Mouse (Mus musculus) midbrain, embryonic 14.5 days (tissue): ENCODE data around the gene Nwd1. TPM values are rescaled to one million over a fixed set of nuclear protein-coding genes. Genes with fewer than 3 reads are reported as not detected.
"Not testable (repeated sequence)": the region's sequence is repeated elsewhere in the genome, so short reads cannot be mapped to it uniquely, and the experiment has no call there.

ENCODE experiments used
- ATAC-seq: fragments of 200-750 bp; cut with Nextera tagmentation; 2 replicates; pipeline ENCODE4 v1.8.0; 2017; ENCODE audit warnings: moderate number of reproducible peaks, moderate library complexity; ENCODE audit not compliant: low FRiP score, low TSS enrichment
- DNase-seq: peaks from one replicate; pipeline ENCODE4 v3.0.0-alpha.2; 2015
- H3K27ac ChIP-seq: fragments of 300-500 bp; sonication (generic); replicated peaks from 2 replicates; pipeline ENCODE4 v1.5.1; 2014; ENCODE audit warnings: mild to moderate bottlenecking, low read depth, low read length, moderate library complexity
- H3K27me3 ChIP-seq: fragments of 300-500 bp; sonication (generic); 2 replicates; pipeline ENCODE4 v1.6.1; 2014; ENCODE audit warnings: low read length, control low read depth, mixed read lengths; ENCODE audit not compliant: control insufficient read depth, insufficient read depth
- H3K36me3 ChIP-seq: fragments of 300-500 bp; sonication (generic); 2 replicates; pipeline ENCODE4 v1.6.1; 2014; ENCODE audit warnings: low read length, control low read depth; ENCODE audit not compliant: control insufficient read depth, insufficient read depth
- H3K4me1 ChIP-seq: fragments of 300-500 bp; sonication (generic); 2 replicates; pipeline ENCODE4 v1.6.1; 2014; ENCODE audit warnings: mild to moderate bottlenecking, antibody characterized with exemption, low read length, control low read depth; ENCODE audit not compliant: control insufficient read depth, insufficient read depth
- H3K4me2 ChIP-seq: fragments of 300-500 bp; sonication (generic); 2 replicates; pipeline ENCODE4 v1.6.1; 2014; ENCODE audit warnings: mild to moderate bottlenecking, low read length, moderate library complexity
- H3K4me3 ChIP-seq: fragments of 300-500 bp; sonication (generic); replicated peaks from 2 replicates; pipeline ENCODE4 v1.5.1; 2014; ENCODE audit warnings: low read depth, low read length
- H3K9ac ChIP-seq: fragments of 300-500 bp; sonication (generic); replicated peaks from 2 replicates; pipeline ENCODE4 v1.6.1; 2014; ENCODE audit warnings: mild to moderate bottlenecking, low read length, moderate library complexity
- H3K9me3 ChIP-seq: fragments of 300-500 bp; sonication (generic); 2 replicates; pipeline ENCODE4 v1.6.1; 2016; ENCODE audit warnings: low read length, control low read depth, mixed read lengths; ENCODE audit not compliant: control insufficient read depth
- WGBS: fragments of 180-500 bp; shearing (Covaris S2); extraction: QIAGEN DNeasy Blood & Tissue Kit; methylation state at CpG from one replicate; pipeline ENCODE4 v1.1.7; 2014; 5-methylcytosine and 5-hydroxymethylcytosine counted together
- polyA plus RNA-seq: library from polyadenylated mRNA; unstranded; fragments of >200 nt; fragmentation: Nextera tagmentation; extraction: Ambion mirVana; gene quantifications from 2 replicates; pipeline ENCODE4 v1.2.1, GENCODE M21; 2014

Nwd1 gene
- polyA plus RNA-seq, 1 experiment from 2014 or later: 1.1 TPM

DNA sequence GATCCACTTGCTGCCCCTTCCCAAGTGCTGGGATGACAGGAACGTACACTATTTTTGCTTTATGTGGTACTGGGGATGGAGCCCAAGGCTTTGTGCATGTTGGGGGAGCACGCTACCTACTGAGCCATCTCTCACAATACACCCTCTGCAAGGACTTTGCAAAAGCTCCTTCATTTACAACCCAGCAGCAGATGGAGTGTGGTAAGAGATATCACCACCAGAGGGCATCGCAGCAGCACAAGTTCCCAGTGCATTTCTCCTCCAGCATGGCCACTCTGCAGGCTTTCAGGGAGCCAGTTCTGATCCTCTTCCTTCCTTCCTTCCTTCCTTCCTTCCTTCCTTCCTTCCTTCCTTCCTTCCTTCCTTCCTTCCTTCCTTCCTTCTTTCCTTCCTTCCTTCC is 33.6 kb downstream of the Nwd1 start:
- DNase-seq (peak; percentile 84), ATAC-seq (peak; percentile 24; the same call in 1 of the 2 replicates)
- Histone ChIP-seq H3K9ac (no peak overlapping the region), H3K4me2 (no peak overlapping the region), H3K4me3 (no peak overlapping the region), H3K36me3 (no peaks in the 10 kb centered on the region), H3K9me3 (no peaks in the 10 kb centered on the region), H3K27me3 (no peaks in the 10 kb centered on the region), H3K27ac (no peak overlapping the region), H3K4me1 (no peaks in the 10 kb centered on the region)
- 10% methylated on average over 3 of the region's 3 CpGs for WGBS

DNA sequence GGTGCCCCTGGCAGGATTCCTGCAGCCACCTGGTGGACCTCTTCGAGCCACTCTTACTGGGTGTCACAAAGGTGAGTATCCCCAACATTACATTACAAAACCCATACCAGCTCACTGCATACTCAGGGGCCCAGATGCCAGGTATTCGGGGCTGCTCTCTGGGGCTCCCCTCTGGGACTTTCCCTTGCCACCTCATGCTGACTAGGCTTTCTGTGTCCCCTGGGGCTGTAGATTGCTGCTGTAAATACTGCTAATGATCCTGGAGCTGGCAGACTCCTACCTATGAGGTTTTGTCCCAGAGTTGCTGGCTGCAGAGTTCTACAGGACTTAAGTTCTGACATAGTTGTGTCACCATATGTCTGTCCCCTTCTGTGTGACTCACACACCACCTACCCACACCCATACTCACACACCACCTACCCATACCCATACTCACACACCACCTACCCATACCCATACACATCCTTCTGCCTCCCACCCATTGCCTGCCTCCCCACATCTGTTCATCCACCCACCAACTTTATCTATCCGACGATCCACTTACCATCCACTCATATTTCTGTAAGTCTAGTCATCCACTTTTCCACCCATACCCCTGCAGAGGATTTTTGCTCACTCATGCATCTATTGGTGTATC is 35.7 kb downstream of the Nwd1 start:
- H3K9me3 ChIP-seq: no peaks in the 10 kb centered on the region
- no peak overlapping the region for H3K4me2 ChIP-seq
- H3K4me3 ChIP-seq: no peak overlapping the region
- no peak overlapping the region for H3K9ac ChIP-seq
- no peak for DNase-seq
- no peak overlapping the region for H3K27ac ChIP-seq
- ATAC-seq: no peak
- no peaks in the 10 kb centered on the region for H3K36me3 ChIP-seq
- no peaks in the 10 kb centered on the region for H3K27me3 ChIP-seq
- 79% methylated on average over 4 of the region's 4 CpGs for WGBS
- no peaks in the 10 kb centered on the region for H3K4me1 ChIP-seq

DNA sequence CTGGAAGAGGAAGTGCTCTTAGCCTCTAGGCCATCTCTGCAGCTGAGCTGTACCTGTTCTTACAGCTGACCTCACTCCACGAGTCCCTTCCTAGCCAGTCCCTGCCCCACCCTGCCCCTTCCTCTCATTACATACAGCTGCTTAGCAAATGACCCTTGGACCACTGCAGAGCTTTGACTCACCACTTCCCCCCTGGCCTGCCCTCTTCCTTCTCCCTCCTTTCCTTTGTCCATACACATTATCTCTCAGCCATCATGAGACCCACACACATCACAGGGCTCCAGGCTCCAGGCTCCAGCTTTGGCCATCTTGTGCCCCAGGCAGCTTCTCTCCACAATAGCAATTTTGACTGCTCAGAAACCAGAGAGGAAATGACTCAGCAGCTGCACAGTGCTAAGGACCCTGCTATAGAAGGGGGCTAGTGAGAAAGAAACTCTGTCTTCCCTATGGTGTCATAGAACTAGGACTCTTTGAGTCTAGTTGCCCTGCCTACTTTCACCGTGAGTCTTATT is 36.6 kb downstream of the Nwd1 start:
- 62% methylated on average over 2 of the region's 2 CpGs for WGBS
- no peaks in the 10 kb centered on the region for H3K36me3 ChIP-seq
- no peak for ATAC-seq

DNA sequence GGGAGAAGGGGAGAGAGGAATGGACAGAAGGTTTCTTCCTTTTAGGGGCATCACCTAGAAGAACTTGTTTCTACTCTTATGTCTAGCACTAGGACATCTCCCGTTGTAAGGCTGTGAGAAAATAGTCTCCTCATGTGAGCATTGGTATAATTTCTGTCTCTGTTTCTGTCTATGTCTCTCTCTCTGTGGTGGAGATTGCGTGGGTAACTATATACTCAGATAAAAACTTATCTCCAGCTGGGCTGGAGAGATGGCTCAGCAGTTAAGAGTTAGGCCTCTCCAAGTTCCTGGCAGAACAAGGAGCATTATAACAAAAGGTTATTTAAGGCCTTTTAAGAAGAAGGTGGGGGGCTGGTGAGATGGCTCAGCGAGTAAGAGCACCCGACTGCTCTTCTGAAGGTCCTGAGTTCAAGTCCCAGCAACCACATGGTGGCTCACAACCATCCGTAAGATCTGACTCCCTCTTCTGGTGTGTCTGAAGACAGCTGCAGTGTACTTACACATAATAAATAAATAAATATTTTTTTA is 37.1 kb downstream of the Nwd1 start:
- not testable (repeated sequence) for H3K4me2 ChIP-seq, ATAC-seq, H3K4me3 ChIP-seq, DNase-seq, H3K27ac ChIP-seq, H3K36me3 ChIP-seq, H3K9ac ChIP-seq, H3K4me1 ChIP-seq, H3K9me3 ChIP-seq, H3K27me3 ChIP-seq
- 97% methylated on average over 5 of the region's 5 CpGs for WGBS

More for the DNA sequence above, 36.6 kb downstream of the Nwd1 start:
- no peaks in the 10 kb centered on the region for H3K9me3 ChIP-seq
- H3K27me3 ChIP-seq: no peaks in the 10 kb centered on the region
- no peak overlapping the region for H3K4me2 ChIP-seq
- H3K4me1 ChIP-seq: no peaks in the 10 kb centered on the region
- DNase-seq: no peak
- H3K4me3 ChIP-seq: no peak overlapping the region
- no peak overlapping the region for H3K9ac ChIP-seq
- no peak overlapping the region for H3K27ac ChIP-seq

DNA sequence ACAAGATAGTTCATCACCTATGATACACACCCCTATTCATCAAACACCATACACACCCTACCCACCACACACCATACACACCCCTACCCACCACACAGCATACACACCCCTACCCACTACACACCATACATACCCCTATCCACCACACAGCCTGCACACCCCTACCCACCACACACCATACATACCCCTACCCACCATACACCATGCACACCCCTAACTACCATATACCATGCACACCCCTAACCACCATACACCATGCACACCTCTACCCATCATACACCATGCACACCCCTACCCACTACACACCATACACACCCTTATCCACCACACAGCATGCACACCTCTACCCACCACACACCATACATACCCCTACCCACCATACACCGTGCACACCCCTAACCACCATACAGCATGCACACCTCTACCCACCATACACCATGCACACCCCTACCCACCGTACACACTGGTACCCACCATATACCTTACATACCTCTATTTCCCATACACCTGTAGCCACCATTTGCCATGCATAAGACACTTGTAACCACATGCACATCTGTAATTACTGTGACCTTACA is 51.9 kb downstream of the Nwd1 start:
- no peaks in the 10 kb centered on the region for H3K36me3 ChIP-seq
- no peaks in the 10 kb centered on the region for H3K9me3 ChIP-seq
- H3K4me1 ChIP-seq: no peaks in the 10 kb centered on the region
- 95% methylated on average over 2 of the region's 2 CpGs for WGBS
- H3K9ac ChIP-seq: no peak overlapping the region
- ATAC-seq (0 out of 2 replicates have a peak, but pooled peaks have one; percentile 32), DNase-seq (no peak)
- no peak overlapping the region for H3K27ac ChIP-seq
- no peak overlapping the region for H3K4me2 ChIP-seq
- no peaks in the 10 kb centered on the region for H3K27me3 ChIP-seq
- no peak overlapping the region for H3K4me3 ChIP-seq

DNA sequence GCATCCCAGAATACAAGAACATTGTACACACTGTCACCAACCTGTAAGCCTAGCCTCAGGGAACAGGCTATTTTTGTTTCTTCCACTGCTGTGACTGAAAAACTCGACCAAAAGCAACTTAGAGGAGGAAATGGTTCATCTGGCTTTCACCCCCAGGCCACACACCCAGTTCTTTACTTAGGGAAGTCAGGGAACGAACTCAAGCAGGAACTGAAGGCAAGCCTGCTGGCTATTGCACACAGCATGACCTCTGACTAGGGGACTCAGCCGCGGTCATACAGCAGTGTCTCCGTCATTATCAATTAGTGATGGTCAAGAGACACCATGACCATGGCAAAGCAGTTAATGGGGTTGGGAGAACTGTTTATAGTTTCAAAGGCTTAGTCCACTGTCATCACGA is 66.1 kb downstream of the Nwd1 start:
- Histone ChIP-seq H3K4me1 (no peaks in the 10 kb centered on the region), H3K9ac (no peak overlapping the region), H3K27me3 (no peaks in the 10 kb centered on the region), H3K9me3 (no peaks in the 10 kb centered on the region), H3K27ac (no peak overlapping the region), H3K4me2 (no peak overlapping the region), H3K36me3 (no peaks in the 10 kb centered on the region), H3K4me3 (no peak overlapping the region)
- ATAC-seq: no peak
- 21% methylated on average over 6 of the region's 6 CpGs for WGBS
- no peak for DNase-seq

DNA sequence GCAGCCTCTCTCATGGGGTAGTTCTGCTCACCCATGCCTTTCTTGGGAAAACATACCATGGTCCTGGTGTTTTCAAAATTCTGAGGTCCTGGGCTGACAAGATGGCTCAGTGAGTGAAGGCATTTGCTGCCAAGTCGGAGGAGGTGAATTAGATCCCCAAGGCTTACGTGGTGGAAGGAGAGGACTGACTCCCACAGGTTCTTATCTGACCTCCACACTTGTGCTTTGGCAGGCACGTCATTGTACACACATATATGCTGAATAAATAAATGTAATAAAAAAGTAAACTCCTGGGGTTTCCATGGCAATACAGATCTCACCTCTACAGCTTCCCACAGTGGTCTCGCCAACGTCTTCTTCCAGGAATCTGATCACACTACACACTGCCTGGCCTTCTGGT is 70.1 kb downstream of the Nwd1 start:
- H3K36me3 ChIP-seq: no peaks in the 10 kb centered on the region
- H3K4me3 ChIP-seq: no peak overlapping the region
- H3K9me3 ChIP-seq: no peaks in the 10 kb centered on the region
- H3K4me2 ChIP-seq: no peak overlapping the region
- H3K27ac ChIP-seq: no peak overlapping the region
- no peak overlapping the region for H3K9ac ChIP-seq
- DNase-seq (no peak), ATAC-seq (no peak)
- WGBS: 84% methylated on average over 5 of the region's 5 CpGs
- H3K27me3 ChIP-seq: no peaks in the 10 kb centered on the region
- H3K4me1 ChIP-seq: no peaks in the 10 kb centered on the region

DNA sequence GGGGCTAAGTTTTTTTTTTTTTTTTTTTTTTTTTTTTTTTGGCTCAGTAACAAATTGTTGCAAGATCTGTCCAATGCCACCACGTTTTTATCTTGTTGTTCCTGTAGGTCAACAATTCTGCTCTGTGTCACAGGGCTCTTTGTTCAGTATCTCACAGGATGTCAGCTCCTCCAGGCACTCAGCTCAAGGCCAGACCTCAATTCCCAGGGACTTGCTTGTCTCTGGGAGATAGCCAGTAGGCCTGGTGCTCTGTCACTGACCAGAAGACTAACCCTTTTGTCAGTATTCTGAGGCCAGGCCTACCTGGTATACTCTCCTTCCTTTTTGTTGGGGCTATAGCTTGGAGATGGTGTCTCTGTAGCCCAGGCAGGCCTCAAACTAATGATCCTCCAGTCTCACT is 74.0 kb downstream of the Nwd1 start:
- WGBS: 19% methylated on average over 1 of the region's 1 CpGs
- Histone ChIP-seq H3K36me3 (peaks cover 10% of the 10 kb centered on the region), H3K4me3 (no peak overlapping the region), H3K4me2 (no peak overlapping the region), H3K9ac (no peak overlapping the region), H3K4me1 (peaks cover 9% of the 10 kb centered on the region; the same call in 1 of the 2 replicates), H3K9me3 (no peaks in the 10 kb centered on the region), H3K27me3 (no peaks in the 10 kb centered on the region), H3K27ac (no peak overlapping the region)
- DNase-seq: no peak
- no peak for ATAC-seq
